Mouse (Mus musculus) CH12.LX (cell line): ENCODE data around the gene Fus. TPM values are rescaled to one million over a fixed set of nuclear protein-coding genes. Genes with fewer than 3 reads are reported as not detected.

ENCODE experiments used
- DNase-seq: peaks from one replicate; pipeline ENCODE4 v3.0.0-alpha.2; 2013; ENCODE audit errors: extremely low read depth
- H3K27ac ChIP-seq: 2 replicates; pipeline ENCODE4 v1.5.1; 2012; ENCODE audit warnings: low read depth, mild to moderate bottlenecking, control low read depth, moderate library complexity; ENCODE audit not compliant: insufficient read depth
- H3K27me3 ChIP-seq: replicated peaks from 2 replicates; pipeline ENCODE3; 2012; ENCODE audit warnings: inconsistent platforms
- H3K36me3 ChIP-seq, 2 experiments: replicated peaks in 1 of 2; 2 replicates each; pipeline versions ENCODE3 to v1.6.1; 2012; ENCODE audit warnings: inconsistent platforms in 1 of 2, low read length in 1 of 2, mild to moderate bottlenecking in 1 of 2, mixed read lengths in 1 of 2, moderate library complexity in 1 of 2; ENCODE audit not compliant: control insufficient read depth in 1 of 2, insufficient read depth in 1 of 2
- H3K4me1 ChIP-seq, 2 experiments: 2 replicates each; pipeline ENCODE4 v1.6.1; 2012; ENCODE audit warnings: inconsistent platforms in 1 of 2, moderate library complexity in 1 of 2; ENCODE audit not compliant: insufficient read depth in 2 of 2, control insufficient read depth in 1 of 2
- H3K4me2 ChIP-seq: 2 replicates; pipeline ENCODE4 v1.6.1; 2012; ENCODE audit warnings: low read depth, mild to moderate bottlenecking, control low read depth; ENCODE audit not compliant: poor library complexity, insufficient read depth, severe bottlenecking
- H3K4me3 ChIP-seq, 3 experiments: fragments of 150-350 bp in 1 of 3; sonication (generic) in 1 of 3; replicated peaks in 1 of 3; 2 replicates each; pipeline versions ENCODE3 to v1.5.1; 2011 to 2012; ENCODE audit warnings: low read depth in 2 of 3, low read length in 2 of 3, mild to moderate bottlenecking in 2 of 3, moderate library complexity in 2 of 3, control low read depth in 1 of 3, improper control_type of control experiment in 1 of 3, inconsistent platforms in 1 of 3, mixed read lengths in 1 of 3; ENCODE audit not compliant: poor library complexity in 1 of 3
- H3K79me2 ChIP-seq: replicated peaks from 2 replicates; pipeline ENCODE4 v1.6.1; 2012; ENCODE audit warnings: mild to moderate bottlenecking, moderate library complexity; ENCODE audit not compliant: control insufficient read depth, poor library complexity, insufficient read depth, severe bottlenecking; ENCODE audit errors: extremely low read depth
- H3K9ac ChIP-seq: 2 replicates; pipeline ENCODE4 v1.6.1; 2012; ENCODE audit warnings: low read depth, mild to moderate bottlenecking, control low read depth, moderate library complexity; ENCODE audit not compliant: insufficient read depth
- H3K9me3 ChIP-seq: replicated peaks from 2 replicates; pipeline ENCODE3; 2012; ENCODE audit warnings: low read length, inconsistent platforms, mixed read lengths
- CHD2 ChIP-seq: IDR thresholded peaks from 2 replicates; pipeline ENCODE4 v1.6.1; 2011; ENCODE audit warnings: low read length, improper control_type of control experiment
- EP300 ChIP-seq: IDR thresholded peaks from 2 replicates; pipeline ENCODE4 v1.6.1; 2011; ENCODE audit warnings: low read length, improper control_type of control experiment
- GABPA ChIP-seq: IDR thresholded peaks from 2 replicates; pipeline ENCODE4 v1.6.1; 2012; ENCODE audit warnings: low read depth, low read length, improper control_type of control experiment, inconsistent platforms; ENCODE audit not compliant: insufficient replicate concordance
- HCFC1 ChIP-seq: IDR thresholded peaks from 2 replicates; pipeline ENCODE4 v1.6.1; 2012; ENCODE audit warnings: low read depth, mild to moderate bottlenecking, inconsistent platforms, low read length, improper control_type of control experiment
- IRF4 ChIP-seq: IDR thresholded peaks from 2 replicates; pipeline ENCODE4 v1.6.1; 2014; ENCODE audit warnings: low read depth, mild to moderate bottlenecking, inconsistent platforms, low read length, improper control_type of control experiment
- JUND ChIP-seq: conservative IDR thresholded peaks from 2 replicates; pipeline ENCODE4 v1.6.1; 2011; ENCODE audit warnings: low read depth, low read length, improper control_type of control experiment
- KAT2A ChIP-seq: IDR thresholded peaks from 2 replicates; pipeline ENCODE4 v1.6.1; 2012; ENCODE audit warnings: low read length, improper control_type of control experiment, inconsistent platforms; ENCODE audit not compliant: insufficient replicate concordance
- MAX ChIP-seq: IDR thresholded peaks from 2 replicates; pipeline ENCODE4 v1.6.1; 2011; ENCODE audit warnings: low read length, improper control_type of control experiment
- MAZ ChIP-seq: IDR thresholded peaks from 2 replicates; pipeline ENCODE4 v1.6.1; 2012; ENCODE audit warnings: low read depth, mild to moderate bottlenecking, inconsistent platforms, low read length, improper control_type of control experiment, moderate library complexity
- MXI1 ChIP-seq: IDR thresholded peaks from 2 replicates; pipeline ENCODE4 v1.6.1; 2011; ENCODE audit warnings: mild to moderate bottlenecking, low read depth, low read length, improper control_type of control experiment
- MYC ChIP-seq: IDR thresholded peaks from 2 replicates; pipeline ENCODE4 v1.6.1; 2011; ENCODE audit warnings: low read depth, mild to moderate bottlenecking, improper control_type of control experiment, low read length
- PAX5 ChIP-seq: IDR thresholded peaks from 2 replicates; pipeline ENCODE4 v1.6.1; 2012; ENCODE audit warnings: low read length, inconsistent platforms, mixed read lengths
- POLR2AphosphoS2 ChIP-seq: IDR thresholded peaks from 2 replicates; pipeline ENCODE4 v1.6.1; 2011; ENCODE audit warnings: low read depth, low read length, improper control_type of control experiment
- RAD21 ChIP-seq: IDR thresholded peaks from 2 replicates; pipeline ENCODE4 v1.6.1; 2011; ENCODE audit warnings: low read depth, mild to moderate bottlenecking, low read length, improper control_type of control experiment, moderate library complexity
- RCOR1 ChIP-seq: conservative IDR thresholded peaks from 2 replicates; pipeline ENCODE4 v1.6.1; 2012; ENCODE audit warnings: low read depth, mild to moderate bottlenecking, inconsistent platforms, low read length, improper control_type of control experiment
- TCF12 ChIP-seq: IDR thresholded peaks from 2 replicates; pipeline ENCODE4 v1.6.1; 2014; ENCODE audit warnings: low read depth, mild to moderate bottlenecking, inconsistent platforms, low read length, improper control_type of control experiment
- ZKSCAN1 ChIP-seq: IDR thresholded peaks from 2 replicates; pipeline ENCODE4 v1.6.1; 2012; ENCODE audit warnings: low read depth, inconsistent platforms, low read length, improper control_type of control experiment, borderline replicate concordance
- ZMIZ1 ChIP-seq: IDR thresholded peaks from 2 replicates; pipeline ENCODE4 v1.6.1; 2012; ENCODE audit warnings: low read depth, mild to moderate bottlenecking, inconsistent platforms, low read length, improper control_type of control experiment
- ZNF384 ChIP-seq: IDR thresholded peaks from 2 replicates; pipeline ENCODE4 v1.6.1; 2012; ENCODE audit warnings: low read depth, low read length, improper control_type of control experiment, inconsistent platforms
- dilution Hi-C: fragments of 300-500 bp; cut with MboI; formaldehyde crosslinking; loops from 2 replicates; pipeline ENCODE4 v1.14.3; 2020; ENCODE audit warnings: low sequenced_read_pairs; ENCODE audit not compliant: extremely low pct_unique_long_range_greater_than_20kb, extremely low pct_ligation_motif_present
- in situ Hi-C: fragments of 300-500 bp; cut with MboI; formaldehyde crosslinking; loops from 3 replicates; pipeline ENCODE4 v1.14.3; 2019; ENCODE audit warnings: low sequenced_read_pairs, low pct_ligation_motif_present, low pct_unique_long_range_greater_than_20kb, mixed read lengths
- polyA plus RNA-seq: library from polyadenylated mRNA; unstranded; fragments of >175 nt; gene quantifications from 2 replicates; pipeline ENCODE4 v1.2.1, GENCODE M21; 2012; ENCODE audit warnings: low read depth; ENCODE audit not compliant: insufficient read length
- total RNA-seq, 2 experiments: library from RNA; depleted of rRNA; stranded (reverse); fragments of 300-350 nt in 1 of 2; fragments of >200 nt in 1 of 2; gene quantifications; 2 replicates each; pipeline ENCODE4 v1.2.3; 2012 to 2014

The Fus gene
- total and polyA plus RNA-seq, 3 experiments, result 39.2 to 848 (median 57.7) TPM

DNA sequence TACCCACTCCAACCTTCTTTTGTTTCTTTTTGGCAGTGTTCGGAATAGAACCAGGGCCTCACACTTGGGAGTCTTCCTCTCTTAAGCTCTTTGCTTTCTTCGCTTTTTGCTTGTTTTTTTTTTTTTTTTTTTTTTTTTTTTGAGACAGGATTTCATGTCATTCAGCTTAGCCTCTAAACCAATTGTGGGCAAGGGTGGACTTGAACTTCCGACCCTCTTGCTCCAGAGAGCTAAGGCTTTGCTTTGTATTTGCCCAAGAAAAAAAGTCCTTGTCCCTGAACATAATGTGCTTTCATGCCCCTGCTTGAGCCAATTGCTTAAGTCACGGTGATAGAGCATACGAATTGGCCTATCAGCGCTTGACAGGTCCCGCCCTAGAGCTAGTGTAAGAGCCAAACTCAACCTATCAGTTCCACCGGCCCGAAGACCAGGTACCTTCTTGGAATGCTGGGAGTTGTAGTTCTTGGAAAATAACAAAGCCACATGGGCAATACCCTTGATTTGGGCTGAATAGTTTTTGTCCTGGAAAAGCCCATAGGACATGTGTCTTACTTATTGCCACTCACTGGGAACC is 64.2 kb downstream of the Fus start:
- DNase-seq, result peak; percentile 38
- TF ChIP-seq GABPA, result no peak
- TF ChIP-seq MYC, result 0 out of 2 replicates have a peak, but pooled peaks have one; percentile 28
- peak; percentile 67; the same call in 1 of the 2 replicates for TF ChIP-seq KAT2A
- no peak for TF ChIP-seq RCOR1
- no peak for TF ChIP-seq RAD21
- TF ChIP-seq TCF12, result no peak
- TF ChIP-seq ZMIZ1, result no peak
- peak; percentile 68 for TF ChIP-seq ZNF384
- peak; percentile 90 for TF ChIP-seq HCFC1
- TF ChIP-seq POLR2AphosphoS2, result no peak
- no peak for TF ChIP-seq MAZ
- peak; percentile 59 for TF ChIP-seq CHD2
- Histone ChIP-seq H3K27ac (no peak overlapping the region), H3K27me3 (peaks cover 2% of the 10 kb centered on the region), H3K36me3 (no peaks in the 10 kb centered on the region), H3K4me3 (no peak overlapping the region), H3K4me2 (peak overlapping the region; percentile 56; the same call in 1 of the 2 replicates), H3K79me2 (no peaks in the 10 kb centered on the region), H3K9ac (no peak overlapping the region), H3K4me1 (no peaks in the 10 kb centered on the region), H3K9me3 (no peaks in the 10 kb centered on the region)
- dilution Hi-C loops (no loop called here), in situ Hi-C loops (no loop called here)

DNA sequence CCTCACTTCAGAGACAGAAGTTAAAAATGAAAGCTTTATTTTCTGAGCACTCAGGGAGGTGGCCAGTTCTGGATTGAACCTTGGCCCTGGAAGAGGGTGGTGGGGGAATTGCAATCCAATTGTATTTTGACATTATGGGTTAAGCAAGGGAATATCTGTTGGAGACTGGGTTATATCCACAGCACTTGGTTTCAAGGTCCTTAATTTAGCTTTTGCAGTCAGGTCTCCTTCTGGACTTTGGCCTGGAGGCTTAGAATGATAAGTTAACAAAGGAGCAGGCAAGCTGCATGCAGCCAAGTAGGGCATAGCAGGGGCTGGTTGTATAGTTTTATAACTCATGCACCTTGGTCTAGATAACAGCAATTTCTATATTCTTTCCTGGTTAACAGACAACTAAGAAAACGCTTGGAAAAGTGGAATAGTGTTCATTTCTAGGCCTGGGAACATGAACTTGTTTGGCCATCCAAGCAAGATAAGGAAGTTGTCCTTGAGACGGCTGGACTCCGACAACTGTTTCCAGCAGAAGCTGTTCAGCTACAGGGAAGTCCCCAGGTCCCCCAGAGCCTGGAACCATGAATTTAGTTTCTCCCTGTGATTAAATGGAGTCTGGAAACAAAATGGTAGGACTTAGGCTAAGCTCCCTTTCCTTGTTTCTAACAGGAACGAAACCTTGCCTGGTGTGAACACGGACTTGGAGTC is 65.2 kb downstream of the Fus start:
- dilution Hi-C loops (no loop called here), in situ Hi-C loops (no loop called here)
- Histone ChIP-seq H3K27ac (no peak overlapping the region), H3K9me3 (no peaks in the 10 kb centered on the region), H3K4me3 (no peak overlapping the region), H3K36me3 (no peaks in the 10 kb centered on the region), H3K9ac (no peak overlapping the region), H3K79me2 (no peaks in the 10 kb centered on the region), H3K27me3 (peaks cover 2% of the 10 kb centered on the region), H3K4me1 (no peaks in the 10 kb centered on the region), H3K4me2 (peak overlapping the region; percentile 56)
- TF ChIP-seq ZNF384 (no peak), MXI1 (no peak)
- no peak for DNase-seq

DNA sequence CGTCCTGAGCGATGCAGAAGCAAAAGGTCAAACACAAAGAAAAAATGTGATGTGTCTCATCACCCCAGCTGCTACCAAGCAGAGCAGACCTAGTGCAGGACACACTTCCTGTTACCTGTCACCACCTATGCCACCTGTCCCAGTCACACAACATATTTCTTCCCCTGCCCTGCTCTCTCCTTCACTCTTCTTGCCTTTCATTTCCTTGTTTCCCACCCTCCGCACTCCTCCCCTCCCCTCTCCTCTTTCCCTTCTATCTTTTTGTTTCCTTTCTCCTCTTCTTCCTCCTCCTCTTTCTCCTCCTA is 65.7 kb downstream of the Fus start:
- no peak overlapping the region for H3K4me2 ChIP-seq
- DNase-seq, result no peak
- no peaks in the 10 kb centered on the region for H3K79me2 ChIP-seq
- in situ Hi-C loops (no loop called here), dilution Hi-C loops (no loop called here)
- H3K27me3 ChIP-seq, result peaks cover 2% of the 10 kb centered on the region
- no peak overlapping the region for H3K27ac ChIP-seq
- no peaks in the 10 kb centered on the region for H3K36me3 ChIP-seq
- H3K4me3 ChIP-seq, result no peak overlapping the region
- no peak for TF ChIP-seq ZMIZ1
- TF ChIP-seq KAT2A, result no peak
- no peak for TF ChIP-seq EP300
- no peak for TF ChIP-seq IRF4
- TF ChIP-seq RCOR1, result no peak
- TF ChIP-seq PAX5, result no peak
- TF ChIP-seq HCFC1, result no peak
- no peak for TF ChIP-seq ZKSCAN1
- TF ChIP-seq ZNF384, result no peak
- TF ChIP-seq JUND, result no peak
- no peak for TF ChIP-seq CHD2
- no peak for TF ChIP-seq MAX
- TF ChIP-seq TCF12, result no peak
- H3K4me1 ChIP-seq, result no peaks in the 10 kb centered on the region
- no peaks in the 10 kb centered on the region for H3K9me3 ChIP-seq
- H3K9ac ChIP-seq, result no peak overlapping the region
